Mouse (Mus musculus) midbrain, postnatal 0 days (tissue): ENCODE measurements at regions not wholly inside any gene's neighbourhood (a gene's known extent, or its start where the extent isn't known, plus 50 kb on each side); places are given as distances from the start of the nearest gene placed in this dataset.
A peak's percentile ranks its signal among the peaks of the same experiment; 100 is the strongest.

ENCODE experiments used
- ATAC-seq: fragments of 200-750 bp; cut with Nextera tagmentation; 2 replicates; pipeline ENCODE4 v1.8.0; 2017; ENCODE audit warnings: moderate number of reproducible peaks, mild to moderate bottlenecking, moderate TSS enrichment, moderate library complexity; ENCODE audit not compliant: low FRiP score
- DNase-seq: peaks from one replicate; pipeline ENCODE4 v3.0.0-alpha.2; 2015; ENCODE audit warnings: low spot score
- H3K27ac ChIP-seq: fragments of 300-500 bp; sonication (generic); 2 replicates; pipeline ENCODE4 v1.5.1; 2014; ENCODE audit warnings: low read depth, mild to moderate bottlenecking, low read length, mixed read lengths
- H3K27me3 ChIP-seq: fragments of 300-500 bp; sonication (generic); 2 replicates; pipeline ENCODE4 v1.6.1; 2014; ENCODE audit warnings: low read length, control low read depth, mixed read lengths; ENCODE audit not compliant: insufficient read depth
- H3K36me3 ChIP-seq: fragments of 300-500 bp; sonication (generic); 2 replicates; pipeline ENCODE4 v1.6.1; 2014; ENCODE audit warnings: low read length, control low read depth, mixed read lengths; ENCODE audit not compliant: insufficient read depth
- H3K4me1 ChIP-seq: fragments of 300-500 bp; sonication (generic); 2 replicates; pipeline ENCODE4 v1.6.1; 2014; ENCODE audit warnings: mild to moderate bottlenecking, control low read depth, antibody characterized with exemption, low read length, mixed read lengths; ENCODE audit not compliant: insufficient read depth
- H3K4me2 ChIP-seq: fragments of 300-500 bp; sonication (generic); 2 replicates; pipeline ENCODE4 v1.6.1; 2014; ENCODE audit warnings: low read depth, mild to moderate bottlenecking, low read length, mixed read lengths; ENCODE audit not compliant: poor library complexity, severe bottlenecking
- H3K4me3 ChIP-seq: fragments of 300-500 bp; sonication (generic); 2 replicates; pipeline ENCODE4 v1.5.1; 2014; ENCODE audit warnings: low read depth, mild to moderate bottlenecking, low read length, moderate library complexity
- H3K9ac ChIP-seq: fragments of 300-500 bp; sonication (generic); replicated peaks from 2 replicates; pipeline ENCODE4 v1.6.1; 2014; ENCODE audit warnings: mild to moderate bottlenecking, low read length, moderate library complexity, mixed read lengths; ENCODE audit not compliant: poor library complexity, severe bottlenecking
- H3K9me3 ChIP-seq: fragments of 300-500 bp; sonication (generic); 2 replicates; pipeline ENCODE4 v1.6.1; 2016; ENCODE audit warnings: low read length, control low read depth
- CTCF ChIP-seq: IDR thresholded peaks from 2 replicates; pipeline ENCODE4 v1.5.1; 2016; ENCODE audit warnings: antibody characterized with exemption, mild to moderate bottlenecking
- WGBS: fragments of 180-500 bp; shearing (Covaris S2); extraction: QIAGEN DNeasy Blood & Tissue Kit; methylation state at CpG from one replicate; pipeline ENCODE4 v1.1.7; 2014; 5-methylcytosine and 5-hydroxymethylcytosine counted together

DNA sequence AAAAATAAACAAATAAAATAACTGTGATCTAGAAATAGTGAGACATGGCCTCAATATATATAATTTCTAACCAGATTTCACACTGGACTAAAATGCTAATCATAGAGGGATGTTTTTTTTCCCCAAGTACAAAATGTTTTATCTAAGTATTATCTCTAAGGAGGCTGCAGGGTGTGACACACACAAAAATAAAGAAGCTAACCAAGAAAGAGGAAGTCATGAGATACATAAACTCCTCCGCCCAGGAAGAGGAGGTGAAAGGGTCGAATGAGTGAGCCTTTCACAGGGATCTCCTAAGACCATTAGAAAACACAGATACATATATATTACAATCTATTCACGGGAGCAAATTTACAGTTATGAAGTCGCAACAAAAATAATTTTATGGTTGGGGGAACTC, 623.7 kb upstream of the Adam5 start:
- Histone ChIP-seq H3K27ac (no peak overlapping the region), H3K27me3 (no peaks in the 10 kb centered on the region), H3K4me2 (no peak overlapping the region), H3K9me3 (no peaks in the 10 kb centered on the region), H3K4me1 (no peaks in the 10 kb centered on the region), H3K4me3 (no peak overlapping the region), H3K36me3 (no peaks in the 10 kb centered on the region), H3K9ac (no peak overlapping the region)
- ATAC-seq, result no peak
- 89% methylated on average over 4 of the region's 4 CpGs for WGBS
- TF ChIP-seq CTCF, result no peak
- DNase-seq, result no peak

GRCm38 (mm10) chr8:25445968-25446367, 621.8 kb upstream of the Adam5 start:
- ATAC-seq (no peak), DNase-seq (no peak)
- Histone ChIP-seq H3K27me3 (no peaks in the 10 kb centered on the region), H3K4me1 (no peaks in the 10 kb centered on the region; the same call in 1 of the 2 replicates), H3K9me3 (no peaks in the 10 kb centered on the region), H3K9ac (no peak overlapping the region), H3K36me3 (no peaks in the 10 kb centered on the region), H3K27ac (no peak overlapping the region), H3K4me2 (no peak overlapping the region), H3K4me3 (no peak overlapping the region)
- 95% methylated on average over 1 of the region's 1 CpGs for WGBS
- TF ChIP-seq CTCF, result no peak

GRCm38 (mm10) chr8:25445054-25445453, 620.9 kb upstream of the Adam5 start:
- TF ChIP-seq CTCF, result no peak
- no peaks in the 10 kb centered on the region for H3K27me3 ChIP-seq
- H3K9ac ChIP-seq, result no peak overlapping the region
- no peak overlapping the region for H3K27ac ChIP-seq
- H3K9me3 ChIP-seq, result no peaks in the 10 kb centered on the region
- ATAC-seq, result no peak
- H3K4me3 ChIP-seq, result no peak overlapping the region
- no peak for DNase-seq
- H3K36me3 ChIP-seq, result no peaks in the 10 kb centered on the region
- whole genome bisulfite sequencing, result 82% methylated on average over 5 of the region's 5 CpGs
- H3K4me1 ChIP-seq, result peaks cover 3% of the 10 kb centered on the region; the same call in 1 of the 2 replicates
- no peak overlapping the region for H3K4me2 ChIP-seq

DNA sequence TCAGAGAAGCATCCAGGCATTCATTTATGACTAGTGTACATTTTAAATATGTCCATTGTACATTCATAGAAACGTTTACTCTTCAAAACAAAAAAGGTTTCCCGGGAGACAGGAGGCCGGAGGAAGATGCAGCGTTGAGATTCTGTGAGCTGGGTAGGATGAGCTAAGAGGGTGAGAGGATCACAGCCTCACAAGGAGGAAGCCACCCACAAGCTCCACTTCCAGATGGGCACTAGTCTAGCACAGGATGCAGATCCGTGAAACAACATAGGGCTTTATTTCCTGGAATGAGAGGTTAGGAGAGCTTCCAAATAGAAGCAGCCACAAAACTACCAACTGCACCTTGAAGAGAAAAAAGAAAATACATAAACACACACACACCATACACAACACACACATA, 619.4 kb upstream of the Adam5 start:
- no peaks in the 10 kb centered on the region for H3K9me3 ChIP-seq
- no peak overlapping the region for H3K27ac ChIP-seq
- no peak for TF ChIP-seq CTCF
- H3K4me1 ChIP-seq, result peaks cover 3% of the 10 kb centered on the region; the same call in 1 of the 2 replicates
- WGBS, result 64% methylated on average over 5 of the region's 5 CpGs
- H3K4me3 ChIP-seq, result no peak overlapping the region
- H3K9ac ChIP-seq, result no peak overlapping the region
- no peak for DNase-seq
- ATAC-seq, result no peak
- H3K4me2 ChIP-seq, result no peak overlapping the region
- no peaks in the 10 kb centered on the region for H3K36me3 ChIP-seq
- H3K27me3 ChIP-seq, result no peaks in the 10 kb centered on the region

DNA sequence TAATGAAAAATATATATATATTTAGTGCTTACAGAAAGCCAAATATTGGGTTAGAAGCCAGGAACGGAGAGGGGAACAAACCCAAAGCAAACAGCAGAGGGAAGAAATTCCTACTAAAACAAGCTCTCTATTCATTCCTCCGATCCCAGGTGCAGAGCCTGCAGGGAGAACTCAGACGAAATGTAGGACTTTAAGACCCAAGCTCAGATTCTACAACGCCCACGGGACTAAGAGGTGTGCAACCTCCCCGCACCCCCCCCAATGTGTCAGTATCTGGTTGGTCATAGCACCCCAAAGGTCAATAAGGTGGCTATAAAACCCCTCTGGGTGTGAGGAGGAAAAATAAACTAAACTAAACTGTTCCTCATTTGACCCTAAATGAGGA, 616.9 kb upstream of the Adam5 start:
- H3K4me1 ChIP-seq, result peaks cover 3% of the 10 kb centered on the region; the same call in 1 of the 2 replicates
- no peaks in the 10 kb centered on the region for H3K9me3 ChIP-seq
- no peak overlapping the region for H3K27ac ChIP-seq
- H3K4me2 ChIP-seq, result 0 out of 2 replicates have a peak overlapping the region, but pooled peaks have one; percentile 18
- no peak overlapping the region for H3K9ac ChIP-seq
- H3K4me3 ChIP-seq, result no peak overlapping the region
- no peak; the same call in 1 of the 2 replicates for TF ChIP-seq CTCF
- ATAC-seq (no peak), DNase-seq (no peak)
- H3K36me3 ChIP-seq, result no peaks in the 10 kb centered on the region
- H3K27me3 ChIP-seq, result no peaks in the 10 kb centered on the region
- WGBS, result 44% methylated on average over 6 of the region's 6 CpGs

- DNase-seq, result no peak
- no peaks in the 10 kb centered on the region for H3K9me3 ChIP-seq
These were observed 616.4 kb upstream of the Adam5 start for GRCm38 (mm10) chr8:25440391-25441056.

More at GRCm38 (mm10) chr8:25440391-25441056, 616.4 kb upstream of the Adam5 start:
- 0 out of 2 replicates have a peak overlapping the region, but pooled peaks have one; percentile 18 for H3K4me2 ChIP-seq
- ATAC-seq, result no peak
- no peak for TF ChIP-seq CTCF
- peaks cover 3% of the 10 kb centered on the region; the same call in 1 of the 2 replicates for H3K4me1 ChIP-seq
- no peaks in the 10 kb centered on the region for H3K36me3 ChIP-seq
- H3K4me3 ChIP-seq, result no peak overlapping the region
- H3K27me3 ChIP-seq, result no peaks in the 10 kb centered on the region
- H3K27ac ChIP-seq, result no peak overlapping the region
- 34% methylated on average over 13 of the region's 13 CpGs for WGBS
- H3K9ac ChIP-seq, result no peak overlapping the region
